Mouse (Mus musculus) cortical plate, adult 2 months (tissue): ENCODE results near the gene Col4a1.

Source experiments
- CTCF ChIP-seq: fragments of 200-500 bp; IDR thresholded peaks from 2 replicates; pipeline ENCODE4 v1.5.1; 2011; ENCODE audit warnings: mild to moderate bottlenecking, control low read depth, low read length; ENCODE audit not compliant: insufficient read depth; ENCODE audit errors: extremely low read depth
- POLR2A ChIP-seq: fragments of 200-500 bp; IDR thresholded peaks from 2 replicates; pipeline ENCODE4 v1.6.1; 2011; ENCODE audit warnings: mild to moderate bottlenecking, low read length, control low read depth; ENCODE audit not compliant: insufficient read depth; ENCODE audit errors: extremely low read depth

DNA sequence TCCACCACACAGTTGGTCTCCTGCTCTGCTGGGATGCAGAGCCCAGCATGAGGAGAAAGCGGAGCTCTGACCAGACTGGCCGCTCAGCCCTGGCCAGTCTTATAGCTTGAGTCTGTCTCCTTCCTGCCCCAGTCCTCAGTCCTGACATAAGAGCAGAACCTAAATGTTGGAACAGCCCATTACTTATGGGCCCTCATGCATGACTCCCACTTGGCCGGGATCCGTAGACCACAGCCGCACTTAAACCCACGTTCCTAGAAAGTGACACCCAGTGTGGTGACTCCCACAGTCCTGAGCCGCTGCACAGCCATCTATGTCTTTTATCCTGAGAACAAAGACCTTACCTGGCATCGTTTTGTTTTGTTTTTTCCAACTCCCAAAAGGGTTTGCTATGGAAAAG, 2.0 kb upstream of the Col4a1 start:
- TF ChIP-seq CTCF (no peak), POLR2A (no peak)
